Mouse (Mus musculus) c-Kit-positive CD71-positive TER-119-negative erythroid progenitor cells, embryonic 14.5 days (primary cell): ENCODE results near the gene Ica1.
A peak's percentile ranks its signal among the peaks of the same experiment; 100 is the strongest.

Experiments used
- DNase-seq: peaks from one replicate; pipeline ENCODE4 v3.0.0-alpha.2; 2013; ENCODE audit warnings: low read depth

Gene Ica1

GRCm38 (mm10) chr6:8742449-8742848 is 35.8 kb downstream of the Ica1 start:
- no peak for DNase-seq

- no peak for DNase-seq
These were observed 36.6 kb downstream of the Ica1 start for GRCm38 (mm10) chr6:8741659-8742058.

GRCm38 (mm10) chr6:8740092-8740491 is 38.2 kb downstream of the Ica1 start:
- no peak for DNase-seq

GRCm38 (mm10) chr6:8738396-8738795 is 39.9 kb downstream of the Ica1 start:
- DNase-seq: peak; percentile 11

GRCm38 (mm10) chr6:8736493-8736820 is 41.8 kb downstream of the Ica1 start:
- no peak for DNase-seq

GRCm38 (mm10) chr6:8735657-8736492 is 42.4 kb downstream of the Ica1 start:
- DNase-seq: peak; percentile 38

- no peak for DNase-seq
These were observed 43.2 kb downstream of the Ica1 start for GRCm38 (mm10) chr6:8735044-8735443.

- no peak for DNase-seq
These were observed 45.8 kb downstream of the Ica1 start for GRCm38 (mm10) chr6:8732492-8732891.

- DNase-seq: no peak
These were observed 46.6 kb downstream of the Ica1 start for GRCm38 (mm10) chr6:8731656-8732191.

- no peak for DNase-seq
These were observed 47.9 kb downstream of the Ica1 start for GRCm38 (mm10) chr6:8730433-8730832.

GRCm38 (mm10) chr6:8727806-8728205 is 50.5 kb downstream of the Ica1 start:
- DNase-seq: no peak

GRCm38 (mm10) chr6:8725610-8726009 is 52.7 kb downstream of the Ica1 start:
- DNase-seq: no peak

- DNase-seq: no peak
These were observed 58.6 kb downstream of the Ica1 start for GRCm38 (mm10) chr6:8719692-8720091.

GRCm38 (mm10) chr6:8717967-8718366 is 60.3 kb downstream of the Ica1 start:
- no peak for DNase-seq

- DNase-seq: no peak
These were observed 61.7 kb downstream of the Ica1 start for GRCm38 (mm10) chr6:8716539-8716938.

GRCm38 (mm10) chr6:8711246-8711645 is 67.0 kb downstream of the Ica1 start:
- no peak for DNase-seq

- peak; percentile 10 for DNase-seq
These were observed 83.4 kb downstream of the Ica1 start for GRCm38 (mm10) chr6:8694636-8695514.

- DNase-seq: no peak
These were observed 84.2 kb downstream of the Ica1 start for GRCm38 (mm10) chr6:8693926-8694635.

GRCm38 (mm10) chr6:8693141-8693881 is 85.0 kb downstream of the Ica1 start:
- DNase-seq: no peak

GRCm38 (mm10) chr6:8691199-8691975 is 86.9 kb downstream of the Ica1 start:
- no peak for DNase-seq

GRCm38 (mm10) chr6:8690441-8690840 is 87.8 kb downstream of the Ica1 start:
- DNase-seq: no peak
